Mouse (Mus musculus): ENCODE measurements around the gene Caskin1.

Gene Caskin1

DNA sequence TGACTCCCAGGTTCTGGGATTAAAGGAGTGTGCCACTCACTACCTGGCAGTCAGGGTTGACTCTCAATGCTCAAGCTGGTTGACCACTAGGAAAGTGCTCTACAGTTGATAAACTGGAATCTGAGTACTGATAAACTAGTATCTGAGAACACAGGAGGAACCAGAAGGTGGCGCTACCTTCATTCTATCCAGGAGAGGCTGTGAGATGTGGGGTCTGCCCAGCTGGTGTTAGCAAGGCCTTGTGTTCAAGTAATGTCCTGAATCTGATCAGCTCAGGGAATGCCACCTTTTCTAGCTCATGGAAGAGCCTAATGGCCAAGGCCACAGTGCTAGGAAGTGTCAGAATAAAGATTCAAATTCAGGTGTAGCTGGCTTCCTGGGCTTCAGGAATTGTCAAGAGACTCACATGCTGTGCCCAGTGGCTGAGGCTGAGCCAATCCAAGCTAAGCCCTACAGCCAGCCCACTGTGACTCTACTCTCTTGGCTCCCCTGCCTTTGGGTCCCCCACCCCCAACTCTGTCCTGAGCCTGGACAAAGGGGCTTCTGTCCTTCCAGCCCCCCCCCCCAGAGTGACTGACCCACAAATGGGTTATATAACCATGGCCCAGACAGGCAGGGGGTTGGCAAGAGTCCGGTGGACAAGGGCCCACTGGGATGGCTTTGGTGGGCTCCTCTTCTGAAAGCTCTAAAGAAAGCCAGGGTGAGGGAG, 6.4 kb downstream of the Caskin1 start:
- peak; percentile 69 for DNase-seq (ENCODE audit: low read depth, low spot score)

DNA sequence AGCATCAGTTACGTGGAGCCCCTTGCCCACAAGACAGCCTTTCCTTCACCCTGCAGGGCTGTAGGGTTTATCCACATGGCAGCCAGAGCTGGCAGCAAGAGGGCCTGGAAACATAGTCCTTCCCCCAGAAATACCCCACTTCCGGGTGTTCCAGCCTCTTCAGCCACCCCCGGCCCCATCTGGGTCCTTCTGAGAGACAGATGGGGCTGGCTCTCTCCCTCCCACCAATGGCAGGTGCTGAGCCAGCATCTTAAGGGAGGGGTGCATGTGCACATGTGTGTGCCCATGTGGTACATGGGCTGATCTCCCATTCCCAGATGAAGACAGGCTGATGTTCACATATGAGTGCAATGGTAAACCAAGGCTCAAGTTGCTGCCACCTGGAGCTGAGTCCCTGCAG, 7.0 kb downstream of the Caskin1 start:
- DNase-seq (ENCODE audit: low read depth, low spot score), result no peak

DNA sequence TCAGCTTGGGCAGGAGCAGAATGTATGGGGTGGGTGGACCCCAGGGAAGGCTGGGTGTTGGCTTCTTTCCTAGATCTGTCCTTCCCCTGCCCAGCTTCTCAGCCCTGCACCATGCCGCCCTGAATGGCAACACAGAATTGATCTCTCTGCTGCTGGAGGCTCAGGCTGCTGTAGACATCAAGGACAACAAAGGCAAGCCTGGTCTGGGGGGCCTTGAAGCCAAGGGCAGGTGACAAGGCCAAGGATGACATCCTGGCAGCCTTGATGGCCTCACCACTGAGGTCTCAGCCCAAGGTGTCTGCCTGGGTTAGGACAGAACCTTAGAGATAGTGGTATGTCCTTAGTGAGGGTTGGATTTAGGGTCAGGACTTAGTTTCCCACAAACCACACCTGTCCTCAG, 7.6 kb downstream of the Caskin1 start:
- no peak for DNase-seq (ENCODE audit: low read depth, low spot score)

DNA sequence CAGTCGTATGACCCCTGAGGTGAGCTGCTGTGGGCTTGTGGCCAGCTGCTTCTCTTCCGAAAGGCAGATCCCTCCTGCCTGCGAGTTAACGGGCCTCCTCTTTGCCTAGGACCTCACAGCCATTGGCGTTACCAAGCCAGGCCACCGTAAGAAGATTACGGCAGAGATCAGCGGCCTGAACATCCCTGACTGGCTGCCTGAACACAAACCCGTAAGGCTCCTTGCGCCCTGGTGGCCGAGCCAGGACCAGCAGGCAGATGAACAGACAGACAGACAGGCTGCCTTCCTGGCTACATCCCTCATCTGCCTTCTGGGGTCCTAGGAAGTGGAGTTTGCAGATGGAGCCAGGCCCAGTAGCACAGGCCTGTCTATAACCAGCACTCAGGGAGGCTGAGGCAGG, 13.8 kb downstream of the Caskin1 start:
- peak; percentile 26 for DNase-seq (ENCODE audit: low read depth, low spot score)

DNA sequence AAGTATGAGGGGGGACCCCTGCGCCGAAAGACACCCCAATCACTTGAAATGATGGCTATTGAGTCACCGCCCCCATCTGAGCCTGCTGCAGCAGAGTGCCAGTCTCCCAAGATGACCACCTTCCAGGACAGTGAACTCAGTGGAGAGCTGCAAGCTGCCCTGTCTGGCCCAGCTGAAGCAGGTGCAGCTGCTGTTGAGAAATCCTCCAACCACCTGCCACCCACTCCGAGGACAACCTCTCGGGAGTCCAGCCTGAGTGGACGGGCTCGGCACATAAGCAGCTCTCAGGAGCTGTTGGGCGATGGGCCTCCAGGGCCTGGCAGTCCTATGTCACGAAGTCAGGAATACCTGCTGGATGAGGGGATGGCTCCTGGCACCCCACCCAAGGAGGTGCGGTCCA, 15.7 kb downstream of the Caskin1 start:
- no peak for DNase-seq (ENCODE audit: low read depth, low spot score)

DNA sequence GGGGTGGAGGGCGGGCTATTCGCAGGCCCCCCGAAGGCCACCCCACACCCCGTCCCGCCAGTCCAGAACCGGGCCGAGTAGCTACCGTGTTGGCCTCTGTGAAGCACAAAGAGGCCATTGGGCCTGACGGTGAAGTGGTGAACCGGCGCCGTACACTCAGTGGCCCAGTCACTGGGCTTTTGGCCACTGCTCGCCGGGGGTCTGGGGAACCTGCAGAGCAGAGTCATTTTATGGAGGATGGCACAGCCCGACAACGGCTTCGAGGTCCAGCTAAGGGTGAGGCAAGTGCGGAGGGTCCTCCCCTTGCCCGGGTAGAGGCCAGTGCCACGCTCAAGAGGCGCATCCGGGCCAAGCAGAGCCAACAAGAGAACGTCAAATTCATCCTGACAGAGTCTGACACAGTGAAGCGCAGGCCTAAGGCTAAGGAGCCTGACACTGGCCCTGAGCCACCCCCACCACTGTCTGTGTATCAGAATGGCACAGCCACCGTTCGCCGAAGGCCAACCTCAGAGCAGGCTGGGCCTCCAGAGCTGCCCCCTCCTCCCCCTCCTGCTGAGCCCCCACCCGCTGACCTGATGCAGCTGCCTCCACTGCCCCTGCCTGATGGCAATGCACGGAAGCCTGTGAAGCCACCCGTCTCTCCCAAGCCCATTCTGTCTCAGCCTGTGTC, 17.0 kb downstream of the Caskin1 start:
- DNase-seq (ENCODE audit: low read depth, low spot score), result no peak

DNA sequence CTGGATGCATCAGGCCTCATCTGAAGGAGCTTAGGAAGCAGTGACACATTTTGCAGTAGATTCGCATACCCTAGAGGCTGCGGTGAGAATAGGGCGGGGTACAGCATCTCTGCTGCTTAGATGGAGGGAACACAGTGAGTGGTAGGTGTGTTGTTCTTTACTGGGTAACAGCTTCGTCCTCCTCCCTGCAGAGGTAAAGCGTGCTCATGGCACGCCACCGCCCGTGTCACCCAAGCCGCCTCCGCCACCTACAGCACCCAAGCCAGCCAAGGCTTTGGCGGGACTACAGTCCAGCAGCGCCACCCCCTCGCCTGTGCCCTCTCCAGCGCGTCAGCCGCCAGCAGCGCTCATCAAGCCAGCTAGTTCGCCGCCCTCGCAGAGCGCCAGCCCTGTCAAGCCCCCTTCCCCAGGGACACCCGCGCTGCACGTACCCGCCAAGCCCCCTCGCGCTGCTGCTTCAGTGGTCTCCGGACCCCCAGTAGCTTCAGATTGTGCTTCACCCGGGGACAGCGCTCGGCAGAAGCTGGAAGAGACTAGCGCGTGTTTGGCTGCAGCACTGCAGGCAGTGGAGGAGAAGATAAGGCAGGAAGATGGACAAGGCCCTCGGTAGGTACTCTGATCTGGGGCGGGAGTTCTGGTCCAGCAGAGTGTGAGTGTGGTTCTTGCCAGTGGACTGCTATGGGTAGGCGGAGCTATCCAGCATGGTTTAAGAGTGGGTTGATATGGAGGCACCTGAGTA, 18.1 kb downstream of the Caskin1 start:
- no peak for DNase-seq (ENCODE audit: low read depth, low spot score)

DNA sequence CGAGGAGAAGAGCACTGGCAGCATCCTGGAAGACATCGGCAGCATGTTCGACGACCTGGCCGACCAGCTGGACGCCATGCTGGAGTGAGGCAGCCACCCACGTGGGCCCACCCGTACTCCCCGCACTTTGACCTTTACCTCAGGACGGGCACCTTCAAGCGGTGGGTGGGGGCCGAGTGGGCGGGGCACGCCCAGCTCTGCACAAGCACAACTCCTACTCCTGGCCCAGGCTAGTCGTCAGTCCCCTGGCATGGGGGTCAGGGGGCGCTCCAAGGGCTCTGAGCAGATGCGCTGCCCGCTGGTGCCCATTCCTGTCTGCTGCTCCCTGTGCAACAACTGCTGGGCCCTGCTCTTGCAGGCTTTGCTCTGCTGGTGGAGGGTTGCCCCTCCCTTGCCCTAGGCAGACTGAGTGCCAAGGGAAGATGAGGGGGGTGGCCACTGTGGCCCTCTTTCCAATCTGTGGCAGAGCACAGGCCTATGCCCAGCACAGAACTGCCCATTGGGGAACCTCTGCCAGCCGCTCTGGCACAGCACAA, 18.8 kb downstream of the Caskin1 start:
- no peak for DNase-seq (ENCODE audit: low read depth, low spot score)

DNA sequence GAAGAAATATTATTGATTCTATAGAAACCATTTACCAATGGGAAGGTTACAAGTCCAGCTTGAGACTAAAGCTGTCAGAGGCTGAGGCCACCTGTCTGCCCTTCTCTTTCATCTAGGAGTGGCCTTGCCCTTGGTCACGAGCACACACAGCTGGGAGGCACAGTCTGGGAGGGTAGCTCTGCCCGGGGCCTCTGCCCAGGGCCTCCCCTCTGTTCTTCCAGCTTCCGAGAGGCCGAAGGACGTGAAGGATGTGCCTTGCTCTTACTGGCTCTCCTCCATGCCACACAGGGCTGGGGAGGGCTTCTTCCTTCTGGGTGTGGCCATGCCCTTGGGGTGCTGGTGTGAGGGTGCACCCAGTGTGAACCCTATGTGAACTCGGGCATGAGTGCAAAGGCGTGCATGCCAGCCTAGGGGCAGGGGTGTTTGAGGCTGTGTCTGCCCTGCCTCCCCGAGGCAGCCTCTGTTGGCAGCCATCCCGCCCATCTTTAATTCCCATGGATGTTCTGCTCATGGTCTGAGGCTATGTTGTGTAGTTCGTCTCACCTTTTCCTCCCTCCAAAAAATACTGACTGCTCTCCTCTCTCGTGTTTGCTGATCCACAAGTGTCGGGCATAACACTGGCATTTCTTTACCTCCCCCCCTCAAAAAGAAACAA, 19.5 kb downstream of the Caskin1 start:
- no peak for DNase-seq (ENCODE audit: low read depth, low spot score)

DNA sequence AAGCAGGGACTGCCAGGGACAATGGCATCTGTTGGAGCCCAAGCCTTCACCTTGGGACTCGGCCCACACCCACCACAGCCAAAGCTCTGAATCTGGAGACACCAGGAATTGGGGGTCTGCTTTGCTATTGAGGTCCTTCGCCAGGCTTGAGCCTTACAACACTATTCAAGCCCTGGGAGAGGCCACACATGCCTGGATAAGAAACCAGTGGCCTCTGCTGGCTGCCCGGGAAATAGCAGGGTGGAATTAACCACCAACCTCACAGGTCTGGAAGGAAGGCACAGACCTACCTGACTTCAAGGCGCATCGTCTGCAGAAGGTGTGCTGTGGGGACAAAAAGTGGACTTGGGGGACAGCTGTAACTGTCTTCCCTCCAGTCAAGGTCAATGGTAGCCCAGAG, 25.2 kb downstream of the Caskin1 start:
- peak; percentile 66 for DNase-seq (ENCODE audit: low read depth, low spot score)

DNA sequence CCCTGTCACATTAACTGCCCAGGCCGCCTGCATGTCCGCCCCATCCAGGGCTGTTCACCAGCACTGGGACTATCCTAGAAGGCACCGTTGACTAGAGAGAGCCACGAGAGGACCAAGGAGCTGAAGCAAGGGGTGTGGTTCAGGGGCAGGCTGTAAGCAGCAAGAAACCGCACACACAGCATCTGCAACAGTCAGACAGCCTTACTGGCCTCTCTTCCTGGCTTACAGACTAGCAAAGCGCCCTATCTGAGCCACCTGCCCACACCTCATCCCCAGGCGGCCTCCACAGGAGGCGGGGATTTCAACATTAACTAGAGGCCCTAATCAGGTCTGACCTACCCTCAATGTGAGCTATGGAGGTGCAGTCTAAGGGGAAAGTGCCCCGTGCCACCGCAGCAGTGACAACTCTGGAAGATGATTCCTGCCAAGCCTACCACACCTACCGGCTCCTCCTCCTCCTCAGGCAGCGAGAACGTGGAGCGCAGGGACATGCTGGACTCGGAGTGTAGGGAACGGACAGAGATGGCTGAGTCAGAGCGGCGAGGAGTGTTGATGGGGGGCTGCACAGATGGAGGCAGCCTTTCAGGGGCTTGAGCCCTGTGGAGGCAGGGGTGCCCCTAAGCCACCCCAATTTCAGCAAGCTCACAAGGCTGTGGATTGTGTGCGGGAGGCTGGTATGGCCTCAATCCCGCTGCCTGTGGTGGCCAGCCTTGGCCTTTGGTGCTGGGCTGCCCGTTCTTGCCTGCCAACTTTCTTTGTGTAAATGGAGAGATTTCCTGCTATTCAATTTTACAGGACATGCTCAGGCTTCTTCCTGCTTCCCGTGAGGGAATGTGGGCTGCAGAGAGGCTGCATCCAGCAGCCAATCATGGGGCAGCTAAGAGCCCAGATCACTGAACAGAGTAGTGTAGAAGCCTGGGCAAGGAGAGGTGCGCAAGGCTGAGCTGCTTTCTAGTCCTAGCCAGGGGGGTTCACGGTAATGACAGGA, 26.2 kb downstream of the Caskin1 start:
- no peak for DNase-seq (ENCODE audit: low read depth, low spot score)

DNA sequence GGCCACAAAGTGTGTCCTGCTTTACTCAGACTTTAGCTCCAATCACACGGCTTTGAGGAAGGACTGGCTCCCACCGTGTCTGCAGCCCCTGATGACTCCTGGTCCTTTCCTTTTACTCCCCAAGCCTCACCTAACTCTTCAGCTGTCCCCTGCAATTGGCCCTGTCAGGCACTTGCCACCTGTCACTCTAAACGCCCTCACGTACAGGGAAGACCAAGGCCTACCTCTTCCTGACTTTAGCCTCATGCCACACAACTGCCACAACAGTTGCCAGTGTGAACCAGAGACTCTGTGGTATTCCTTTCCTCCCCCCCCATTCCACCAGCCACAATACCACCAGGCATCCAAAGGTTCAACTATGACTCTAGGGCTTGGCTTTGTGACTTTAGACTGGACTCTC, 32.0 kb downstream of the Caskin1 start:
- DNase-seq (ENCODE audit: low read depth, low spot score), result no peak

DNA sequence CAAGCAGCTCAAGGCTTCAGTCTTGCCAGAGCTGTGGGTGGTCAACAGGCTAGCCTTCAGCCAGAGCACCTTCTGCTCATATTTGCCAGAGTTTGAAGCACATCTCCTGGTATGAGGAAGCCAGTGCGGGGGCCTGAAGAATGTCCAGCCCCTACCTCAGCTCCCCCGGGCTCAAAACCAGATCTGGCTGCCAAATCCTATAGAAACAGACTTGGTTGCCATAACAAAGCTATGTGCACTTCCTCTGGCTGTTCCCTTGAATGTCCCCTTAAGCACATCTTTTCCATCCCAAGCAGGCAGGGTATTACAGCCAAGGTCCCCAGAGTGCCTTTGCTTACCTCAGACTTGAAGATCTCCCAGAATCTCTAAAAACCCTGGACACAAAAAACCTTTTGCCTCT, 36.3 kb downstream of the Caskin1 start:
- no peak for DNase-seq (ENCODE audit: low read depth, low spot score)

DNA sequence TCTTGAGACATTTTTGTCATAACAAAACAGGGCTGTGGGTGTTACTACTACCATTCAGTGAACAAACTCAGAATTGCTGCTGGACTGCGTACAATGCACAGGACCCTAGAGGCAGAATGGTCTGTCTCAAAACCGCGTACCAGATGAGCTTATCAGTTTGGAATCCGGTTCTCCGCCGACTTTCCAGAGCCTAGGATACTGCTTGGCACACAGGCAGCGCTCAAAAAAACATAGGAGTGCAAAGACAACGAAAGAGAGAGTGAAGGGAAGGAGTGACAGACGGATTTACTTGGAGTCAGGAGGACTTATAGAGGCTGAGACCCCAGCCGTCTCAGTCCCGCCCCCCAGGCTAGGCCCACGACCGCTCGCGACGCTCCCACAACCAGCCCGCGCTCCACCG, 38.9 kb downstream of the Caskin1 start:
- DNase-seq (ENCODE audit: low read depth, low spot score), result peak; percentile 86

DNA sequence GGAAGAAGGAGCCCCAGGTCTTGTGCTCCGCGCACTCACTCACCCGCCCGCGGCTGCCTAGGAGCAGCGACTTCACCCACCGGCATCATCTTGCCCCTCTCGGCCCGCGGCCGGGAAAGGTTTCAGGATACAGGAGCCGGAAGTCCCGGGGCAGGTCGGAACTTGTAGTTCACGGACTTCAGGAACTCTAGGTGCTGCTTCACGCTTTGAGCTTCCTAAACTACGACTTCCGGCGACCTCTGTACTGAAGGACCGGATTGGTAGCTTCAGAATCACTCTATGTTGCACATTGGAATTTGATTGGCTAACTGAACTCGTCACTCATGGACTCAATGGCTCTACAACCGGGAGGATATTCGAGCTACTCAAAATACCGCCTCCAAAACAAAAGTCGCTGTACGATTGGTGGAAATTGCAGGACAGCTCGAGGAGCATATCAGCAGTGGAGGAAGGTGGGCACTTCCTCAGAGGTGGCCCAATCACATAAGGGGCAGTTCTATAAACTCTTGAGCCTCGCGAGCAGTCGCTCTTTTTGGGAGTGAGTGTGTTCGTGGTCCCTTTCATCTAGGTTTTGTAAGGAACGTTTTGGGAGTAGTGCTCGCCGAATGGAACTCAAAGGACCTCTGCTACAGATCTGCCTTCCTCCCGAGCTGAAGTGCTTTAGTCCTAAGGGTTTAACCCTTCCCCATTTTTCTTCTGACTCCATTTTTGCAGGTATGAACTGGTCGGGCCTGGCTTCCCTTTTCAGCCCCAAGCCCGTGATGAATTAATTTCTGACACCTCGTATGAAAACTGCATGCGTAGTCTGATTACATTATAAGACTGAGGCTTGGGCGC, 39.5 kb downstream of the Caskin1 start, which contains the start of gene Traf7:
Gene Traf7, minus strand, starts transcription at position 216 of the 837 bp plus-strand sequence.
- peak; percentile 100 for DNase-seq (ENCODE audit: low read depth, low spot score)

DNA sequence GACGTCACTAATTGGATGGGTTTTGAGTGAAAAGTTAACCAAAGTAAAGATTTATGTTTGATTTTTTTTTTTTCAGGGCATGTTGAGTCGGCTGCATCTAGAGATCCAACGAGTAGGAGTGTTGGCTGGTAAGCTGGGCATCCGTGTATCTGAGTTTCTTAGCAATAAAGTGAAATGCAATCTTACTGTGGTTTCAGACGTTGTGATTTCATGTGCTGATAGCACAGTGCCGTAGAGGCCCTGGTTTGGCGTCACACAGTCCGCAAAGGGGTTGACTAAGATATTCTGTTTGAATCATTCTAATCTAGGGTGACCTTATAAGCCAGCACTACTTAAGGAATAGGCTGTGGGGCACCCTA, 40.1 kb downstream of the Caskin1 start:
- peak; percentile 31 for DNase-seq (ENCODE audit: low read depth, low spot score)

DNA sequence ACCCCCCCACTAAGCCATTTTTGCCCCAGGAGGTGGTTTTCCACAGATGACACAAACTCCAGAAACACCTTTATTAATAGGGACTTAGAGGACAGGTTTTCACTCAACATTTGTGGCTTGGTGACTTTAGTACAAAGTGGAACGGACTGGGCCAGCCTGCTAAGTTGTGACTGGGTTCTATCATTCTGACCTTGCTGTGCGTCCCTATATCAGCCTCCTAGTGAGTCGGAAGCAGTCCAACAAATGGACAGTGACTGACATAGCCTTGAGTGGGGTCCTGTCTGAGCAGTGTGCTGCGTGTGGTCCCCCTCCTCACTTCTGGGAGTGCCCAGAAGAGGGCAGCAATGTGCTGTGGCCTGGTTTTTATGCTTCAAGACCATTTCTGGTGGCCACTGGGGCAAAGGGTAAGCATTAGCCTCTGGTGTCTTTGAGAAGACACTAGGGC, 40.6 kb downstream of the Caskin1 start:
- DNase-seq (ENCODE audit: low read depth, low spot score), result peak; percentile 83

DNA sequence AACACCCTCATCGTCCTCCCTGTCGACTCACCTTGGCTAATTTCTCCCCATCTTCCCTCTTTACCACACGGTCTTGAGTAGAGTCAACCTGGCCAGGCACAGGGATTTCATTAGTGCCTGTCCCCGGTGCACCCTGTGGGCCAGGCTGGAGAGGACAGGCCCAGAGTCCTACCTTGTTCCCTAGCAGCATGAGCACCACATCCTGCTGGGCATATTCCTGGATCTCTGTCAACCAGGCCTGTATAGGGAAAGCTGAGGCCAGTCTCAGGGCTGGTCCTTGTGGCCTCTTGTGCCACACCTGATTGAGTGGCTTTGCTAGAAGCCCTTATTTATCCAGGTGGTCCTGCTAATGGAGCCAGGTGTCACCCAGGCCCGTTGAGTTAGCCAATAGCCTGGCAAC, 41.5 kb downstream of the Caskin1 start:
- DNase-seq (ENCODE audit: low read depth, low spot score), result peak; percentile 29

DNA sequence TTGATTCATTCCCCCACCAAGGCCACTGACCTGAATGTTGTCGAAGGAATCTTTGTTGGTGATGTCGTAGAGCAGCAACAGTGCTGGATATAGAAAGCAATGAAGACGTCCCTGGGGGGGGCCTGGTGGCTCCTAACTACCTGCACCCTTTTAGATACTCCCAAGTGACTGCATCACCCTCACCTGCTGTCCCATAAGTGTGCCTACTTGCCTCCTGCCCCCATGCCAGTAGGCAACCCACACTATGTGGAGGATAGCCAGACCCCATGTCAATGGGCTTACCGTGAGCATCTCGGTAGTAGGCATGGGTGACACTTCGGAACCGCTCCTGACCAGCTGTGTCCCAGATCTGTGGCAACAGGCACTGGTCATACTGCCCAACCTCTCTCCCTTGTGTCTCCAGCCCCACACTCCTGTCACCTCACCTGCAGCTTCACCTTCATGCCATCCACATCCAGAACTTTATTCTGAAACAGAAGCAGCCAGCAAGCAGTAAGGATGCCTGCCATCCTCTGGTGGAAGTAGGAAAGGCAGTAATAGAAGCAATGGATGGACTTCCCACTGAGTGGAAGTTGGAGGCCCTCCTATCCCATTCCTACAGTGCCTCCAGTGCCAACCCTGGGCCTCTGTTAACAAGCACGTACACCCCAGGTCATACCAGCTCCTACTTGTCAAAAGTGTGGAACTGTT, 42.1 kb downstream of the Caskin1 start:
- DNase-seq (ENCODE audit: low read depth, low spot score), result peak; percentile 63
